Mouse (Mus musculus) stomach, postnatal 0 days (tissue): ENCODE measurements at regions not wholly inside any gene's neighbourhood (a gene's known extent, or its start where the extent isn't known, plus 50 kb on each side); places are given as distances from the start of the nearest gene placed in this dataset.

Experiments used
- ATAC-seq: fragments of 200-750 bp; cut with Nextera tagmentation; 2 replicates; pipeline ENCODE4 v1.8.0; 2017; ENCODE audit not compliant: low FRiP score, low TSS enrichment
- DNase-seq: peaks from one replicate; pipeline ENCODE4 v3.0.0-alpha.2; 2016; ENCODE audit warnings: low spot score
- H3K27ac ChIP-seq: fragments of 300-500 bp; sonication (generic); replicated peaks from 2 replicates; pipeline ENCODE4 v1.5.1; 2014; ENCODE audit warnings: mild to moderate bottlenecking, control low read depth
- H3K27me3 ChIP-seq: fragments of 300-500 bp; sonication (generic); 2 replicates; pipeline ENCODE4 v1.6.1; 2014; ENCODE audit warnings: low read length; ENCODE audit not compliant: control insufficient read depth, insufficient read depth
- H3K36me3 ChIP-seq: fragments of 300-500 bp; sonication (generic); 2 replicates; pipeline ENCODE4 v1.6.1; 2014; ENCODE audit warnings: low read length, mixed read lengths; ENCODE audit not compliant: control insufficient read depth, insufficient read depth
- H3K4me1 ChIP-seq: fragments of 300-500 bp; sonication (generic); replicated peaks from 2 replicates; pipeline ENCODE4 v1.6.1; 2014; ENCODE audit warnings: antibody characterized with exemption; ENCODE audit not compliant: control insufficient read depth, insufficient read depth
- H3K4me2 ChIP-seq: fragments of 300-500 bp; sonication (generic); replicated peaks from 2 replicates; pipeline ENCODE4 v1.6.1; 2014; ENCODE audit warnings: low read depth, mild to moderate bottlenecking, control low read depth, moderate library complexity
- H3K4me3 ChIP-seq: fragments of 300-500 bp; sonication (generic); 2 replicates; pipeline ENCODE4 v1.5.1; 2014; ENCODE audit warnings: low read depth, low read length, control low read depth
- H3K9ac ChIP-seq: fragments of 300-500 bp; sonication (generic); 2 replicates; pipeline ENCODE4 v1.6.1; 2014; ENCODE audit warnings: mild to moderate bottlenecking, low read length, control low read depth, mixed read lengths
- H3K9me3 ChIP-seq: fragments of 300-500 bp; sonication (generic); 2 replicates; pipeline ENCODE4 v1.6.1; 2016; ENCODE audit warnings: low read length; ENCODE audit not compliant: control insufficient read depth
- CTCF ChIP-seq: IDR thresholded peaks from 2 replicates; pipeline ENCODE4 v1.5.1; 2016; ENCODE audit warnings: antibody characterized with exemption, low read depth, mild to moderate bottlenecking, moderate library complexity
- EP300 ChIP-seq: optimal IDR thresholded peaks from 2 replicates; pipeline ENCODE3; 2016; ENCODE audit warnings: antibody characterized with exemption
- WGBS: fragments of 180-500 bp; shearing (Covaris S2); extraction: QIAGEN DNeasy Blood & Tissue Kit; methylation state at CpG from one replicate; pipeline ENCODE4 v1.1.7; 2014; 5-methylcytosine and 5-hydroxymethylcytosine counted together

- TF ChIP-seq CTCF (no peak), EP300 (no peak)
- Histone ChIP-seq H3K36me3 (no peaks in the 10 kb centered on the region), H3K27ac (no peak overlapping the region), H3K27me3 (no peaks in the 10 kb centered on the region), H3K4me2 (no peak overlapping the region), H3K4me3 (no peak overlapping the region), H3K4me1 (no peaks in the 10 kb centered on the region), H3K9ac (no peak overlapping the region), H3K9me3 (no peaks in the 10 kb centered on the region)
- ATAC-seq (no peak), DNase-seq (no peak)
- 64% methylated on average over 2 of the region's 2 CpGs for WGBS
These were observed 167.9 kb upstream of the Wscd1 start for GRCm38 (mm10) chr11:71581775-71582174.

GRCm38 (mm10) chr11:71591014-71591413, 158.7 kb upstream of the Wscd1 start:
- WGBS: 82% methylated on average over 6 of the region's 6 CpGs
- ATAC-seq: no peak
- TF ChIP-seq EP300 (no peak), CTCF (no peak)
- Histone ChIP-seq H3K4me1 (no peaks in the 10 kb centered on the region), H3K4me3 (no peak overlapping the region), H3K9ac (no peak overlapping the region), H3K27me3 (no peaks in the 10 kb centered on the region), H3K27ac (no peak overlapping the region), H3K4me2 (no peak overlapping the region), H3K9me3 (no peaks in the 10 kb centered on the region), H3K36me3 (no peaks in the 10 kb centered on the region)
- no peak for DNase-seq

GRCm38 (mm10) chr11:71594250-71594847, 155.4 kb upstream of the Wscd1 start:
- Histone ChIP-seq H3K4me1 (no peaks in the 10 kb centered on the region), H3K9me3 (no peaks in the 10 kb centered on the region), H3K27me3 (no peaks in the 10 kb centered on the region), H3K9ac (no peak overlapping the region), H3K4me2 (no peak overlapping the region), H3K36me3 (no peaks in the 10 kb centered on the region), H3K27ac (no peak overlapping the region), H3K4me3 (no peak overlapping the region)
- WGBS: 73% methylated on average over 6 of the region's 6 CpGs
- no peak for TF ChIP-seq EP300
- no peak for TF ChIP-seq CTCF
- no peak for ATAC-seq
- DNase-seq: no peak

- H3K9ac ChIP-seq: no peak overlapping the region
- H3K4me3 ChIP-seq: no peak overlapping the region
- TF ChIP-seq EP300: no peak
- no peak for TF ChIP-seq CTCF
- no peaks in the 10 kb centered on the region for H3K9me3 ChIP-seq
- DNase-seq (no peak), ATAC-seq (no peak)
- H3K36me3 ChIP-seq: no peaks in the 10 kb centered on the region
- no peak overlapping the region for H3K4me2 ChIP-seq
- H3K27me3 ChIP-seq: no peaks in the 10 kb centered on the region
- H3K27ac ChIP-seq: no peak overlapping the region
- WGBS: 69% methylated on average over 1 of the region's 1 CpGs
- no peaks in the 10 kb centered on the region for H3K4me1 ChIP-seq
These were observed 152.0 kb upstream of the Wscd1 start for GRCm38 (mm10) chr11:71597709-71598108.

GRCm38 (mm10) chr11:71610782-71611181, 138.9 kb upstream of the Wscd1 start:
- no peak overlapping the region for H3K9ac ChIP-seq
- no peak overlapping the region for H3K27ac ChIP-seq
- no peaks in the 10 kb centered on the region for H3K36me3 ChIP-seq
- ATAC-seq (no peak), DNase-seq (no peak)
- H3K4me3 ChIP-seq: no peak overlapping the region
- no peak overlapping the region for H3K4me2 ChIP-seq
- WGBS: 79% methylated on average over 9 of the region's 9 CpGs
- TF ChIP-seq CTCF: no peak
- no peak for TF ChIP-seq EP300
- no peaks in the 10 kb centered on the region for H3K9me3 ChIP-seq
- H3K4me1 ChIP-seq: no peaks in the 10 kb centered on the region
- H3K27me3 ChIP-seq: no peaks in the 10 kb centered on the region

GRCm38 (mm10) chr11:71615526-71615925, 134.2 kb upstream of the Wscd1 start:
- no peaks in the 10 kb centered on the region for H3K4me1 ChIP-seq
- no peaks in the 10 kb centered on the region for H3K9me3 ChIP-seq
- no peak for TF ChIP-seq CTCF
- no peak for TF ChIP-seq EP300

More at GRCm38 (mm10) chr11:71615526-71615925, 134.2 kb upstream of the Wscd1 start:
- Histone ChIP-seq H3K27ac (no peak overlapping the region), H3K4me3 (no peak overlapping the region), H3K27me3 (no peaks in the 10 kb centered on the region), H3K9ac (no peak overlapping the region), H3K4me2 (no peak overlapping the region), H3K36me3 (no peaks in the 10 kb centered on the region)
- WGBS: 71% methylated on average over 5 of the region's 5 CpGs
- DNase-seq (no peak), ATAC-seq (no peak)
